Mouse (Mus musculus) hindbrain, embryonic 16.5 days (tissue): ENCODE results near the gene Dnaaf3. TPM values are rescaled to one million over a fixed set of nuclear protein-coding genes. Genes with fewer than 3 reads are reported as not detected.

Source experiments
- ATAC-seq: fragments of 200-750 bp; cut with Nextera tagmentation; 2 replicates; pipeline ENCODE4 v1.8.0; 2017; ENCODE audit warnings: moderate TSS enrichment, moderate library complexity
- H3K27ac ChIP-seq: fragments of 300-500 bp; sonication (generic); 2 replicates; pipeline ENCODE4 v1.5.1; 2014; ENCODE audit warnings: low read depth, mild to moderate bottlenecking, control low read depth, low read length, moderate library complexity
- H3K27me3 ChIP-seq: fragments of 300-500 bp; sonication (generic); replicated peaks from 2 replicates; pipeline ENCODE4 v1.6.1; 2014; ENCODE audit warnings: low read length; ENCODE audit not compliant: control insufficient read depth, insufficient read depth
- H3K36me3 ChIP-seq: fragments of 300-500 bp; sonication (generic); 2 replicates; pipeline ENCODE4 v1.6.1; 2014; ENCODE audit warnings: mild to moderate bottlenecking, low read length, moderate library complexity, mixed read lengths; ENCODE audit not compliant: control insufficient read depth, insufficient read depth
- H3K4me1 ChIP-seq: fragments of 300-500 bp; sonication (generic); 2 replicates; pipeline ENCODE4 v1.6.1; 2014; ENCODE audit warnings: low read depth, low read length; ENCODE audit not compliant: control insufficient read depth, insufficient read depth
- H3K4me2 ChIP-seq: fragments of 300-500 bp; sonication (generic); 2 replicates; pipeline ENCODE4 v1.6.1; 2014; ENCODE audit warnings: mild to moderate bottlenecking, low read length, control low read depth, moderate library complexity
- H3K4me3 ChIP-seq: fragments of 300-500 bp; sonication (generic); 2 replicates; pipeline ENCODE4 v1.5.1; 2014; ENCODE audit warnings: mild to moderate bottlenecking, low read length, control low read depth, moderate library complexity
- H3K9ac ChIP-seq: fragments of 300-500 bp; sonication (generic); 2 replicates; pipeline ENCODE4 v1.6.1; 2014; ENCODE audit warnings: low read depth, mild to moderate bottlenecking, control low read depth, low read length, moderate library complexity
- H3K9me3 ChIP-seq: fragments of 300-500 bp; sonication (generic); 2 replicates; pipeline ENCODE4 v1.6.1; 2014; ENCODE audit warnings: mild to moderate bottlenecking, low read length, moderate library complexity; ENCODE audit not compliant: control insufficient read depth
- WGBS: fragments of 180-500 bp; shearing (Covaris S2); extraction: QIAGEN DNeasy Blood & Tissue Kit; methylation state at CpG from one replicate; pipeline ENCODE4 v1.1.7; 2014; 5-methylcytosine and 5-hydroxymethylcytosine counted together
- polyA plus RNA-seq: library from polyadenylated mRNA; unstranded; fragments of >200 nt; fragmentation: Nextera tagmentation; extraction: Ambion mirVana; gene quantifications from 2 replicates; pipeline ENCODE4 v1.2.1, GENCODE M21; 2015

The Dnaaf3 gene
- polyA plus RNA-seq, 1 experiment from 2014 or later: 2.8 TPM

GRCm38 (mm10) chr7:4496468-4496867 lies 35.8 kb downstream of the Dnaaf3 start:
- Histone ChIP-seq H3K27ac (no peak overlapping the region), H3K9ac (no peak overlapping the region), H3K4me1 (peaks cover 31% of the 10 kb centered on the region), H3K27me3 (no peaks in the 10 kb centered on the region), H3K36me3 (peaks cover 6% of the 10 kb centered on the region; the same call in 1 of the 2 replicates), H3K4me2 (no peak overlapping the region), H3K9me3 (no peaks in the 10 kb centered on the region), H3K4me3 (no peak overlapping the region)
- no peak for ATAC-seq
- WGBS: 87% methylated on average over 3 of the region's 3 CpGs

DNA sequence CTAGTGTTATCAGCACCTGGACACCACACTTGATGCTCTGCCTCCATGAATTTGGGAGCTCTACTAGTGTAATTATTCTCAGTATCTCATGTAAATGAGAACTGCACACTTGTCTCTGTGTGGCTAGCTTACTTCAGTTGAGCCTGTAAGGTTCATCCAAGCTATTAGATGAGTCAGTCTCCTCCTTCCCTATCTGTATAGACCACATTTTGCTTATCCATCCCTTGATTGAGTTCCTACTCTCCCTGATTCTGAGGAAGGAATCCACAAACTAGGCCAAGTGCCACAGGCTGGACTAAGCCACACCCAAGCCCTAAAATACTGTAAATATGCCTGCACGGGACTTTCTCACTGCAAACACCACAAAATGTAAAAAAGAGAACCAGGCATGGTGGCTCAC lies 38.3 kb downstream of the Dnaaf3 start:
- ATAC-seq: no peak
- Histone ChIP-seq H3K4me3 (no peak overlapping the region), H3K4me1 (peaks cover 15% of the 10 kb centered on the region), H3K9ac (no peak overlapping the region), H3K9me3 (no peaks in the 10 kb centered on the region), H3K27ac (no peak overlapping the region), H3K36me3 (peaks cover 6% of the 10 kb centered on the region; the same call in 1 of the 2 replicates), H3K4me2 (no peak overlapping the region), H3K27me3 (no peaks in the 10 kb centered on the region)
- WGBS: 100% methylated on average over 1 of the region's 1 CpGs

DNA sequence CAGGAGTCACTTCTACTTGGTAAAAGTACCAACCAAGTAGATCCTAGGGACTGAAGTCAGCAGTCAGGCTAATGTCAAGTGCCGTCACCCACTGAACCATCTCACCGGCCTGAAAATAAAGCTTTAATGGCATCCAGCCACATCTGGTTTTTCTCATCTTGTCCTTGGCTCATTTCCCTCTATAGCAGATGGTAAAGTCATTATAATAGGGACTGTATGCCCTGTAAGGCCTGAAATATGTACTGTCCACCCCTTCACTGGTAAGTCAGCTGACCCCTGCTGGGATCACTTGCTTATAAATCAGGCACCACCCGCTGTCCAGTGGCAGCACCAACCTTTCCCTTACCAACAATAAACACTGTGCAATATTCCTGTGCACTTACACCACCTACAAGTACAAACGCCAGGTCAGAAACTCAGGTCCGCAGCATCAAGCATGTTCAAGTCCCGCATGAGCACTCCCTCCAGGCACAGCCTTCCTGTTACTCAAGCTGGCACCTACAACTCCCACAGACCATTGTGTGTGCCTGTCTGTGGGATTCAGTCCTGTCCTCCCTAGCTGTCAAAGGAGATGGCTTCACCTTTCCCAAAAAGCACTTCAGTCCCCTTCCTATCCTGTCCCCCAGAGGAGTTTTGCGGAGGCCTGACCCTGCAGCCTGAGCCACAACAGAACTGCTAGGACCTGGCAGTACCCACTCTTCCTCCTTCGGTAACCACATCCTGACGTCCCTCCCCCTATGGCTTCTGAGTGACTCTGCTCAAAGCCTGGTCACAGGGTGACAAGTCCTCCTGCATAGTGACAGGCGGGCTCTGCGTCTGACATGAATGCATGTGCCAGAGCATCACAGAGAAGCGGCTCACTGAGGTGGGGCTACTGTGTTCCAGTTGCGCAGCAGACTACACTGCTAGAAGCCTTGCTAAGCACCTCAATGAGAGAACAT lies 39.7 kb downstream of the Dnaaf3 start:
- H3K9ac ChIP-seq: no peak overlapping the region
- H3K4me2 ChIP-seq: no peak overlapping the region
- H3K4me3 ChIP-seq: no peak overlapping the region
- peaks cover 6% of the 10 kb centered on the region; the same call in 1 of the 2 replicates for H3K36me3 ChIP-seq
- no peaks in the 10 kb centered on the region for H3K9me3 ChIP-seq
- 88% methylated on average over 13 of the region's 13 CpGs for WGBS
- no peaks in the 10 kb centered on the region for H3K27me3 ChIP-seq
- H3K27ac ChIP-seq: no peak overlapping the region
- no peak for ATAC-seq
- H3K4me1 ChIP-seq: peaks cover 1% of the 10 kb centered on the region

DNA sequence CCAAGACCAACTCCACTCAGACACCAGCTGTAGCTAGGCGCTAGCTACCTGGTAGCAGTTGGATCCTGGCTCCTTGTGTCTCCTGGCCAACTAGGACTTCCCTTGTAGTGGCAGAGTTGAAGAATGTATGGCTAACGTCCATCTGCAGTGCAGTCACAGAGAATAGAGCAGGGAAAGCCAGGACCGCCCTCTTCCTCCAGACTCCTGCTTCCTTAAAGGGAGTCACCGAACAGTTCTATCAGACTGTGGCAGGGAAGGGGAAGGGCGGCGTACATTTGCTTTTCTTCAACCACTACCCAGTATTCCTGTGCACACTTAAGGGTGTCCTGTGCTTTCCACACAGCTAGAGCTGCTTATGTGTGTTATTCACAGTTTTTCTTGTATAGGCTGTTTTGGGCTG lies 40.9 kb downstream of the Dnaaf3 start:
- Histone ChIP-seq H3K4me2 (no peak overlapping the region), H3K9ac (no peak overlapping the region), H3K27ac (no peak overlapping the region), H3K4me1 (no peaks in the 10 kb centered on the region), H3K9me3 (no peaks in the 10 kb centered on the region), H3K36me3 (peaks cover 16% of the 10 kb centered on the region), H3K4me3 (no peak overlapping the region), H3K27me3 (no peaks in the 10 kb centered on the region)
- no peak for ATAC-seq
- 86% methylated on average over 6 of the region's 6 CpGs for WGBS

GRCm38 (mm10) chr7:4482281-4482680 lies 50.0 kb downstream of the Dnaaf3 start:
- WGBS: 93% methylated on average over 12 of the region's 12 CpGs
- Histone ChIP-seq H3K4me1 (peaks cover 13% of the 10 kb centered on the region), H3K36me3 (peaks cover 51% of the 10 kb centered on the region), H3K27me3 (no peaks in the 10 kb centered on the region), H3K9me3 (no peaks in the 10 kb centered on the region), H3K4me2 (no peak overlapping the region), H3K27ac (no peak overlapping the region), H3K9ac (no peak overlapping the region), H3K4me3 (no peak overlapping the region)
- ATAC-seq: no peak

DNA sequence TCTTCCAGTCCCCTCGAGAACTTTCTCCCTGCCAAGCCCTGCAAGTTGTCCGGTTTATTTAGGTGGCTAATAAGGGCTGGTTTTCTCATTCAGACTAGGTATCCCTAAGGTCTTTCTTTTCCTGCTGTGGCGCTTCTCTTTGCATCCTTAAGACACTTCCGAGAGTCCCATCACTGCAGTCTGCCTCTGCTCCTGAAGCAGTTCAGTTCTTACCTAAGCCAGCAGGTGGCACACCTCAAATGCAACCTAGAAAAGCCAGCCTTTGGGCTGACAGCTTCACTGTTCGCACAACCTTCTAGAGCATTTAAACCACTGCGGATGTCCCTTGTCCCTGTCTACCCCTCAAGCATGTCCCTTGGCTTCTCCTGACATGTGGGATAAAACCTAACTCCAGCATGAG lies 52.6 kb downstream of the Dnaaf3 start:
- Histone ChIP-seq H3K27me3 (0 out of 2 replicates have a peak, but pooled peaks cover 2% of the 10 kb centered on the region), H3K9ac (no peak overlapping the region), H3K27ac (no peak overlapping the region), H3K4me3 (no peak overlapping the region), H3K9me3 (no peaks in the 10 kb centered on the region), H3K4me1 (peaks cover 13% of the 10 kb centered on the region), H3K36me3 (peaks cover 31% of the 10 kb centered on the region), H3K4me2 (no peak overlapping the region)
- ATAC-seq: no peak
- WGBS: 28% methylated on average over 6 of the region's 6 CpGs

DNA sequence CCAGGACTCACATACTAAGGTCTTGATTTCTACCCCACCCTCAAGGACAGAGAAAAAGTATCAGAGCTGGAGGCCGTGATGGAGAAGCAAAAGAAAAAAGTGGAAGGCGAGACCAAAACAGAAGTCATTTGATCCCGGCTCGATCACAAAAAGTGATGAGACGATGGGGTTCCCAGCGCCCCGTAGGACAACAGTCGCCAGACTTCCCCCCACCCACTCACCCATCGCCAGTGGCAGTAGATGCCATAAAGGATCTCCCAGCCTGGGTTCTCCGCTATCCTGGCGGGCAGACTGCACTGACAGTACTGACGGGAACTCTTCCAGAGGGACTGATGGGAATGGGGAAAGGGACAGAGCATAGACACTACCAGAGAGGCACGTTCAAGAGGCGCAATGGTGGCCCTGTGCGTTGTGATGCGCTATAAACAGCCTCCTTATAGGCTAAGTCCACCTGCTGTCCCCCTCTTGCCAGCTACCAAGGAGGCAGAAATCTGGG lies 53.4 kb downstream of the Dnaaf3 start:
- 2% methylated on average over 16 of the region's 16 CpGs for WGBS

GRCm38 (mm10) chr7:4478021-4478795 lies 54.0 kb downstream of the Dnaaf3 start:
- WGBS: under 1% methylated on average over 39 of the region's 39 CpGs
- H3K9ac ChIP-seq: peak overlapping the region; percentile 67
- no peaks in the 10 kb centered on the region for H3K9me3 ChIP-seq
- H3K4me3 ChIP-seq: peak overlapping the region; percentile 52
- peak overlapping the region; percentile 71 for H3K27ac ChIP-seq
- H3K27me3 ChIP-seq: peaks cover 14% of the 10 kb centered on the region
- peak overlapping the region; percentile 67 for H3K4me2 ChIP-seq
- H3K4me1 ChIP-seq: peaks cover 13% of the 10 kb centered on the region
- ATAC-seq: peak; percentile 96
- H3K36me3 ChIP-seq: peaks cover 17% of the 10 kb centered on the region

More for the DNA sequence above, 53.4 kb downstream of the Dnaaf3 start:
- 0 out of 2 replicates have a peak, but pooled peaks have one; percentile 6 for ATAC-seq
- H3K9ac ChIP-seq: peak overlapping the region; percentile 67
- peaks cover 23% of the 10 kb centered on the region for H3K36me3 ChIP-seq
- peak overlapping the region; percentile 71 for H3K27ac ChIP-seq
- peaks cover 13% of the 10 kb centered on the region for H3K4me1 ChIP-seq
- peaks cover 9% of the 10 kb centered on the region; the same call in 1 of the 2 replicates for H3K27me3 ChIP-seq
- peak overlapping the region; percentile 67 for H3K4me2 ChIP-seq
- peak overlapping the region; percentile 52 for H3K4me3 ChIP-seq
- H3K9me3 ChIP-seq: no peaks in the 10 kb centered on the region

DNA sequence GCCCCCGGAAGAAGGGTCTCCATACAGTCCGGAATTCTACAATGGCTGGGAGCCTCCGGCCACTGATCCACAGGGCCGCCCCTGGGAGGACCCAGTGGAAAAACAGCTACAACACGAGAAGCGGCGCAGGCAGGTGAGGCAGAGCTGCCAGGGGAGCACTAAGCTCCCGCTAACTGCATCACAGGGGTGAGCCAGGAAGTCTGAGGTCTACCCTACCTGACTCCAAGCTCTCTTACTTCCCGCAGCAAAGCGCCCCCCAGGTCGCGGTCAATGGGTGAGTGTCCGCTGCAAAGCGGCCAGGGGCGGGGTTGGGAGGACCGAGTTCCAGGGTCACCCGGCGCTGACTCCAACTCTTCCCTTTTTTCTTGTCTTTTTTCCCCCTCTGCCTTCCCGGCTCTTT lies 58.3 kb downstream of the Dnaaf3 start:
- no peak overlapping the region for H3K27ac ChIP-seq
- H3K4me1 ChIP-seq: peaks cover 9% of the 10 kb centered on the region
- no peak overlapping the region for H3K4me2 ChIP-seq
- ATAC-seq: no peak
- H3K4me3 ChIP-seq: no peak overlapping the region
- peaks cover 30% of the 10 kb centered on the region for H3K27me3 ChIP-seq
- no peaks in the 10 kb centered on the region for H3K36me3 ChIP-seq
- no peak overlapping the region for H3K9ac ChIP-seq
- H3K9me3 ChIP-seq: no peaks in the 10 kb centered on the region
- whole genome bisulfite sequencing: 10% methylated on average over 19 of the region's 19 CpGs
